Mouse (Mus musculus) olfactory bulb, adult 2 months (tissue): ENCODE results near the gene Nnat.

Source experiments
- CTCF ChIP-seq: fragments of 200-500 bp; IDR thresholded peaks from 2 replicates; pipeline ENCODE4 v1.5.1; 2012; ENCODE audit warnings: low read depth, mild to moderate bottlenecking, low read length, moderate library complexity; ENCODE audit not compliant: insufficient read depth
- POLR2A ChIP-seq: fragments of 200-500 bp; IDR thresholded peaks from 2 replicates; pipeline ENCODE4 v1.6.1; 2012; ENCODE audit warnings: mild to moderate bottlenecking, low read depth, low read length, moderate library complexity; ENCODE audit not compliant: insufficient read depth

DNA sequence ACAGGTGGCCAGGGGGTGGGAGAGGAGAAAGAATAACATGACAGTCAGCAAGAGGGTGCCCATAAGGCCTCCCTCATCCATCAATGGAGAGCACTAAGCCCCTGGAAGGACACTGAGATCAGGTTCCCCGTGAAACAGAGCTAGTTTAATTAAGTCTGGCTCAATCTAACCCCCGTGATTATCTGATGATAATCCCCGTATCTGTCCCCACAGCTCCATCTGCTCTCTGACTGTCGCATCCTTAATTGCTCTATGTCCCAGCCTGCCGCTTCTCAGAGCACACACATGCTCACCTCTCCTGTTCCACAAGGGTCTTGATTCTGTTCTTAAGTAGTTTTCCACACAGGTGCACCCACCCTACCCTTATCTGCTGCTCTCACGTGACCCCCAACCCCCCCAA, 42.4 kb upstream of the Nnat start:
- TF ChIP-seq CTCF (no peak), POLR2A (no peak)
